Mouse (Mus musculus) cortical plate, adult 2 months (tissue): ENCODE results near the gene Hoxc12. TPM values are rescaled to one million over a fixed set of nuclear protein-coding genes. Genes with fewer than 3 reads are reported as not detected.

Experiments used
- H3K27ac ChIP-seq: fragments of 200-500 bp; 2 replicates; pipeline ENCODE4 v1.5.1; 2012; ENCODE audit warnings: low read length, control low read depth, inconsistent platforms; ENCODE audit not compliant: insufficient read depth
- H3K4me1 ChIP-seq: fragments of 200-500 bp; 2 replicates; pipeline ENCODE4 v1.6.1; 2011; ENCODE audit warnings: low read length; ENCODE audit not compliant: control insufficient read depth, insufficient read depth
- H3K4me3 ChIP-seq: fragments of 200-500 bp; 2 replicates; pipeline ENCODE4 v1.5.1; 2011; ENCODE audit warnings: mild to moderate bottlenecking, low read length, control low read depth; ENCODE audit not compliant: insufficient read depth
- CTCF ChIP-seq: fragments of 200-500 bp; IDR thresholded peaks from 2 replicates; pipeline ENCODE4 v1.5.1; 2011; ENCODE audit warnings: mild to moderate bottlenecking, control low read depth, low read length; ENCODE audit not compliant: insufficient read depth; ENCODE audit errors: extremely low read depth
- POLR2A ChIP-seq: fragments of 200-500 bp; IDR thresholded peaks from 2 replicates; pipeline ENCODE4 v1.6.1; 2011; ENCODE audit warnings: mild to moderate bottlenecking, low read length, control low read depth; ENCODE audit not compliant: insufficient read depth; ENCODE audit errors: extremely low read depth
- polyA plus RNA-seq: library from polyadenylated mRNA; depleted of rRNA; stranded (reverse); fragments of >200 nt; gene quantifications from 2 replicates; pipeline ENCODE4 v1.2.3, GENCODE M21; 2012

Hoxc12 gene
- polyA plus RNA-seq, 1 experiment, result not detected

DNA sequence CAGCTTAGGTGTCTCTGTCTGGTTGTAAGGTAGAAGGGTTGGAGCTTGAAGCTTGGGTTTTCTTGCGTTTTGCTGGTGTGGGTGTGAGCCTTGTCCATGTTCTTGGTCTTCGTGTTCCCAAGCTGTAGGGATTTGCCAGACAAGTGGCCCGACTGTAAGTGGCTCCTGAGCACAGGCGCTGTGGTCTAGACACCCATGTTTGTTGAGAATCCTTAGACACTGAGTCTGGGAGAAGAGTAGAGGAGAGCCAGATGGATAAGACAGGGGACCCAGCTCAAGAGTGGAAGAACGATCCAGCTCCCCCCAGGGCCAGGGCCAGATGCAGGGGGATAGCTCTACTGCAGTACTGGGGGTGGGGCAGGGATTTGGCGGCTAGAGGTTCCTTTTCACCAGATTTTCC lies 36.2 kb downstream of the Hoxc12 start:
- TF ChIP-seq POLR2A, result no peak
- Histone ChIP-seq H3K27ac (no peak overlapping the region), H3K4me3 (no peak overlapping the region), H3K4me1 (no peaks in the 10 kb centered on the region)

DNA sequence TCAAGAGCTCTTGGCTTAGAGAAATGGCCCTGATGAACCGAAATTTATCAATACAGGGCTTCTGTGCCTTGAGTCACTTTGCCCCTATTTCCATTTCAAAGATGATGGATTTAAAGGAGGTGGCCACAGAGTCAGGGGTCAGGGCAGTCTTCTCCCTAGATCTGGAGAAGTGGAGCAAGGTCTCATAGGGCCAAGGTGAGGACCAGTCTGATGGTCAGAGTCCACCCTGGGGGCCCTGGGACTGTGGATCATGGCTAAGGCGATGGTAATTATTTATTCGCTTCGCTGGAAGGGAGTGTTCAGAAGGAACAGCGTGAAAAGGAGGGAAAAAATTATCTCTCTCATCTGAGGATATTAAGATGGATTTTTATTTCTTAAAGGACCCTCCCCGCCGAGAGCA lies 38.5 kb downstream of the Hoxc12 start:
- TF ChIP-seq CTCF (no peak), POLR2A (no peak)
- no peak overlapping the region for H3K27ac ChIP-seq

DNA sequence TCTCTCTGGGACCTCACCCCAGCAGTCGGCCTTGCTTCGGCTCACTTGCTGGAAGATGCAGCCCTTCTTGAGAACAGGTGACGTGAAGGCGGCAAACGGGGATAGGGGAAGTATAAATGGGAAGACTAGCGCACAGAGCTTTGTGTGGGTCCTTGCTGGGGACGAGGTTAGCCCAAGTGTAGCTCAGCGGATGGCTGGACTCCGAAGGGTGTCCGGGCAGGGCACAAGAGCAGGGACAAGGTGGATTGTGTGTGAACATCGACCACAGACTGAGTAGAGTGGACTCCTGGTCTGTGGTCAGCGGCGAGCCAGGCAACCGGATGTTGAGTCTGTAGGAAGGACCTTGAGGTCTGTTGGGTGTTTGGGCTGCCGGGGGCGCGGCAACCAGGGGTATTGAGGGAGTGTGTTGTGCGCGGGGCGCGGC lies 39.1 kb downstream of the Hoxc12 start:
- Histone ChIP-seq H3K4me3 (no peak overlapping the region), H3K27ac (no peak overlapping the region), H3K4me1 (no peaks in the 10 kb centered on the region)
- TF ChIP-seq CTCF, result no peak
- TF ChIP-seq POLR2A, result no peak

More for the DNA sequence above, 38.5 kb downstream of the Hoxc12 start:
- Histone ChIP-seq H3K4me1 (no peaks in the 10 kb centered on the region), H3K4me3 (no peak overlapping the region)

DNA sequence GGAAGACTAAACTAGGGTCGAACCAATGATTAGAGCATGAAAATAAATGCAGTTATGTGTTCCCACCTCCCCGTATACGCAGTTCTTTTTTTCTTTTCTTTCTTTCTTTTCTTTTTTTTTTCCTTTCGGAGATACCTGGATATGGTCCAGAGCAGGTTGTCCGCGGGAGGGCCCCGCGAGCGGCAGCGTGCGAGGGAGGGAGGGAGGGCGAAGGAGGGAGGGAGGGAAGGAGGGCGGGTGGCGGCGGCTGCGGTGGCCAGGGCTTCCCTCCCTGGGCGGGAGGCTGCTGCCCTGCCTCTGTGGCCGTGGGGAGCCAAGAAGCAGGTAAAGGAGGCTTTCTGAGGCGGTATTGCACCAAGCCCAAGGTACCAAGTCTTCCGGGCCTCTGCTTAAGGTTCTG lies 39.6 kb downstream of the Hoxc12 start, which contains the start of gene Hoxc9:
Hoxc9 (plus strand) TSS at position 269 of the 400 bp plus-strand sequence.
- H3K27ac ChIP-seq, result no peak within 1 kb of the TSS
- TF ChIP-seq POLR2A, result no peak
- TF ChIP-seq CTCF, result no peak
- no peak within 1 kb of the TSS for H3K4me3 ChIP-seq
- H3K4me1 ChIP-seq, result no peaks in the 10 kb centered on the region

DNA sequence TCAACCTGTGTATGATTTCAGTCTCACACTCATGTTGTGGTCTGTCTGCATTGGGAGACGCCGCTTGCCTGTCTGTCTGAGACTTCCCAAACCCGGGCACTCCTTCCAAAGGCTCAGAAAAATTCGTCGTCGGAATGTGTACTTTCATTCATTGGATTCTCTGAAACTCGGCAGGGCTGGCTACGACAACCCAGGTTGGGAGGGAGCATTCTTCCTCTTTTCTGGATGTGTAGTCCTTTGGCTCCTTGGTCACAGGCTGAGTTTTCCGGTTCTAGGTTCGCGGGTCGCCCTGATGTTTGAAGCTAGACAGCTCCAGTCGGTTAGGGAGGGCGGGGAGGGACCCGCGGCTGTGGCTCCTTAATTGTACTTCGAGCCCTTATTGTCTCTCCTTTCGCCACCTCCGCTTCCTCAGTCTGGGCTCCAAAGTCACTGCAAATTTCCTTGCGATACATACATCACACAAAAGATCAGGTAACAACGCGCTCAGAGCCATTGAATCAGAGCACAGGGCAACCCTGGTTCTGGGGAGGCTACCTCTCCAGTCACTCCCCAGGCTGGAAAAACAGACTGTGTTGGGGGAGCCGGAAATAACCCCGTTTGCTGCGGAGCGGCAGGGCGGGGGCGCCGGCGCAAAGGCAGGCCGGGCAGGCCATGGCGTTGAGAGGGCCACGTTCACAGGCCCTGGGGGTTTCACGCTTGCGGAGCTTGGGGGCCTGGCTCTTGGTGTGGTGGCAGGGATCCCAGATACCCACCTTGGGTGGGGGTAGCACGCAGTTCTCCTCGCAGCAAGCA lies 40.3 kb downstream of the Hoxc12 start:
- TF ChIP-seq POLR2A, result no peak
- no peak for TF ChIP-seq CTCF
- Histone ChIP-seq H3K4me3 (no peak overlapping the region), H3K4me1 (no peaks in the 10 kb centered on the region), H3K27ac (no peak overlapping the region)

DNA sequence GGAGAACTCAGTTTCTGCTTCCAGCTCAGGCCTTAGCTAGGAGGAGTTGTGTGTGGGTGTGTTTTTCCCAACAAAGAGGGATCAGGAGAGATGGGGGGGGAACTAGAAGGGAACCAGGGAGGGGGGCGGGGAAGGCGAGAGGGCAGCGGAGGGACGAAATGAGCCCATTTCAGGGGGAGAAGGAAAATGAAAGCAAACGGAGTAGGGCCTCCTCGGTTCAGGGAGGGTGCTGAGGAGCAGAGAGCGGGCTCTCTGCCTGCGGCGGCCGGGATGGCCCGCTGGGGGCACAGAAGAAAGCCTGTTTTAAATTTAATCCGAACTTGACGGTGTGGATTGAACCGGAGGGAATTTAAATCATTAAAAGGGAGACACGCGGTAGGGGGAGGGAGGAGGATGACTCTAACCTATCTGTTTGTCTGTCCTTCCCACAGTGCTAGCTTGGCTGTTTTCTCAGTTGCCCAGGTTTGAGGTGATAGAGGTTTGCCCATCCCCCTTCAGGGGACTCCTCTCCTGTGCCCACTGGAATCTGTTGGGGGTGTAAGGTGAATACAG lies 40.9 kb downstream of the Hoxc12 start:
- no peaks in the 10 kb centered on the region for H3K4me1 ChIP-seq
- no peak overlapping the region for H3K27ac ChIP-seq
- no peak for TF ChIP-seq POLR2A
- TF ChIP-seq CTCF, result no peak
- no peak overlapping the region for H3K4me3 ChIP-seq

DNA sequence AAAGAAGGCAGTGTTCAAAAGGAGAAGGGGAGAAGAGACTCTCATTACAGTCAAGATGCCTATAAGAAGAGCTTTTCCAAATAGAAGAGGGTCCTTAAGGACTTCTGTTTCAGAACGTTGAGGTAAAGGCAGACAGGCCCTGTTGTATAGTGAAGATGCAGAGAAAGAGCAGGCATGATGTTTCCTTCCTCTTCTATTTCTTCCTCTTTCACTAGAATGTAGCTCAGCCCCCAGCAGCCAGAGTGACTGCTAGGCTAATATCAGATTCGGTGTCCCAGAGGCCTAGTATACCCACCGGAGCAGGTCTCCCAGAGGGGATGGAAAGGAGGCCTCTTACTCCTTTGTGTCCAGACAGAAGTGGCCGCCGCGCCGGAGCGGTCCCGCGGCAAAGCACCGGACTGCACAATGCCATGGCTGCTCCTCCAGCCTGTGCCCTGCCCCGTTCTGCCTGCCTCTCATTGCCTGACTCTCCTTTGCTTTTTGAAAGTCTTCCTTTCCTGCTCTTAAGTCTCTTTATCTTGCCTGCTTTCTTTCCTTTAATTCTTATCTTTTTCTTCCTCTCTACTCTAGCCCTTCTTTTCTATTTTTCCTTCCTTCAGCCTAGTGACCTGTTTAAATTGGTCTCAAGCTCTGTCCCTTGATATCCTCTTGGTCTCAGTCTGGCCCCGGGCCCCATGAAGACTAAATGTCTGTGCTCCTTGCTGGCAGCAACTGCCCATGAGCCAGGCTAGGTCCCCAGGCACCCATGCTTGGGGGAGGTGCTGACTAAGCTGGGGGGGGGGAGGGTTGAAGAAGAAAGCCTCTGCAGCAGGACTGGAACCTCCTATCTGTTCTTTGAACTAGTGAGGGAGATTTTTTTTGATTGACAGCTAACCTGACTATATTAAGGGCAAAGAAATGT lies 42.3 kb downstream of the Hoxc12 start:
- TF ChIP-seq POLR2A (no peak), CTCF (no peak)
- no peak overlapping the region for H3K27ac ChIP-seq
- H3K4me3 ChIP-seq, result no peak overlapping the region
- no peaks in the 10 kb centered on the region for H3K4me1 ChIP-seq

DNA sequence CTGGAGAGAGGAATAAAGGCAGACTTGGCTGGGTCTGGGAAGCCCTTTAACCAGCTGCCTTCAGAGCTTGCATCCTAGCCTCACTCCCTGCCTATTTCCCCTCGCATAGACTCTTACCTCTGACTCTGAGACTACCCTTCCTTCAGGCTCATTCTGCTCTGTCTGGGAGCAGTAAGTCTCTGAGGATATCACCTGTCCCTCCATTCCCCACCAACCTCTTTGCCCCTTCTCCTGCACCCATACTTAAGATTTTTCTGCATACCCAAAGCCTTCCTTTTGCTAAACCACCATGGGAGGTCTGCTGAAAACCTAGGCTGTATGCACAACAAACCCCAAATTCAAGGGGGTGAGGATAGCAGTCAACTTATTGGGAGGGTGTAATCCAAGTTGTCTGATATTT lies 43.4 kb downstream of the Hoxc12 start:
- Histone ChIP-seq H3K4me3 (no peak overlapping the region), H3K4me1 (no peaks in the 10 kb centered on the region), H3K27ac (no peak overlapping the region)
- TF ChIP-seq CTCF (no peak), POLR2A (no peak)

DNA sequence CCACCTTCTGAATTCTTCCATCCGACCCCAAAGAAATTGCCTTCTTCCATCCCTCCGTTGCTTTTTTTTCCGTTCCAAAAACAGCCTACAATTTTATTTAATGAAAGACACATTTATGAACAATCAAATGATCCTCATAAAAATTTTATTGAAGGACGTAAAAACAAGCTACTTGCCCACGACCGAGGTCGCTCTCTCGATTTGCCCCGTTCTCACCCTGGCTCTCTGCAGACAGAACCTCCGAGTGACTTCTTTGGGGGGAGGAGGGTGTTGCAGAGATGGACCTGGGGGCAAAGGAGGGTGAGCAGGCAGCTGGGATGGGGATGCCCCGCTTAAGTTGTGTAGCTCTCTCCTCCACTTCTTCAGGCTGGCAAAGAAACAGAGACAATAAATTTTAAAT lies 43.8 kb downstream of the Hoxc12 start:
- no peak for TF ChIP-seq CTCF
- TF ChIP-seq POLR2A, result no peak
- H3K4me3 ChIP-seq, result no peak overlapping the region
- H3K27ac ChIP-seq, result no peak overlapping the region
- no peaks in the 10 kb centered on the region for H3K4me1 ChIP-seq
